Mouse (Mus musculus) embryonic facial prominence, embryonic 13.5 days (tissue): ENCODE data around the gene Rcan2. TPM values are rescaled to one million over a fixed set of nuclear protein-coding genes. Genes with fewer than 3 reads are reported as not detected.
A peak's percentile ranks its signal among the peaks of the same experiment; 100 is the strongest.

ENCODE experiments used
- ATAC-seq: fragments of 200-750 bp; cut with Nextera tagmentation; 2 replicates; pipeline ENCODE4 v1.8.0; 2017; ENCODE audit warnings: low read depth; ENCODE audit not compliant: insufficient number of reproducible peaks, insufficient read depth, low FRiP score, low TSS enrichment
- H3K27ac ChIP-seq: fragments of 300-500 bp; sonication (generic); 2 replicates; pipeline ENCODE4 v1.5.1; 2015; ENCODE audit warnings: moderate library complexity, mild to moderate bottlenecking, inconsistent platforms
- H3K27me3 ChIP-seq: fragments of 300-500 bp; sonication (generic); 2 replicates; pipeline ENCODE4 v1.6.1; 2015; ENCODE audit warnings: mild to moderate bottlenecking, inconsistent platforms
- H3K36me3 ChIP-seq: fragments of 300-500 bp; sonication (generic); 2 replicates; pipeline ENCODE4 v1.6.1; 2015; ENCODE audit warnings: mild to moderate bottlenecking, inconsistent platforms
- H3K4me1 ChIP-seq: fragments of 300-500 bp; sonication (generic); 2 replicates; pipeline ENCODE4 v1.6.1; 2015; ENCODE audit warnings: inconsistent platforms
- H3K4me2 ChIP-seq: fragments of 300-500 bp; sonication (generic); 2 replicates; pipeline ENCODE4 v1.6.1; 2015; ENCODE audit warnings: moderate library complexity, mild to moderate bottlenecking, inconsistent platforms
- H3K4me3 ChIP-seq: fragments of 300-500 bp; sonication (generic); 2 replicates; pipeline ENCODE4 v1.5.1; 2015; ENCODE audit warnings: mild to moderate bottlenecking, inconsistent platforms
- H3K9ac ChIP-seq: fragments of 300-500 bp; sonication (generic); 2 replicates; pipeline ENCODE4 v1.6.1; 2015; ENCODE audit warnings: mild to moderate bottlenecking, inconsistent platforms
- H3K9me3 ChIP-seq: fragments of 300-500 bp; sonication (generic); 2 replicates; pipeline ENCODE4 v1.6.1; 2016; ENCODE audit warnings: inconsistent platforms
- WGBS: fragments of 180-500 bp; shearing (Covaris S2); methylation state at CpG from one replicate; pipeline ENCODE4 v1.1.7; 2015; ENCODE audit warnings: mixed read lengths; 5-methylcytosine and 5-hydroxymethylcytosine counted together
- polyA plus RNA-seq: library from polyadenylated mRNA; unstranded; fragments of >200 nt; fragmentation: Nextera tagmentation; extraction: Ambion mirVana; gene quantifications from 2 replicates; pipeline ENCODE4 v1.2.1, GENCODE M21; 2015

Rcan2 gene
- polyA plus RNA-seq, 1 experiment from 2014 or later: 5.4 TPM

- WGBS: 21% methylated on average over 5 of the region's 5 CpGs
- no peak overlapping the region for H3K4me3 ChIP-seq
- no peaks in the 10 kb centered on the region for H3K9me3 ChIP-seq
- no peak for ATAC-seq
- no peaks in the 10 kb centered on the region for H3K36me3 ChIP-seq
- H3K27me3 ChIP-seq: no peaks in the 10 kb centered on the region
- no peak overlapping the region for H3K9ac ChIP-seq
- H3K27ac ChIP-seq: peak overlapping the region; percentile 64
- no peak overlapping the region; the same call in 1 of the 2 replicates for H3K4me2 ChIP-seq
- peaks cover 12% of the 10 kb centered on the region for H3K4me1 ChIP-seq
Observed at GRCm38 (mm10) chr17:44026378-44026777, 225.2 kb downstream of the Rcan2 start.

GRCm38 (mm10) chr17:44026786-44027185, 225.6 kb downstream of the Rcan2 start:
- Histone ChIP-seq H3K36me3 (no peaks in the 10 kb centered on the region), H3K9me3 (no peaks in the 10 kb centered on the region), H3K4me3 (no peak overlapping the region), H3K27ac (peak overlapping the region; percentile 64; the same call in 1 of the 2 replicates), H3K9ac (no peak overlapping the region), H3K4me2 (no peak overlapping the region), H3K4me1 (peaks cover 13% of the 10 kb centered on the region), H3K27me3 (no peaks in the 10 kb centered on the region)
- ATAC-seq: no peak

- Histone ChIP-seq H3K9ac (no peak overlapping the region), H3K4me1 (peaks cover 13% of the 10 kb centered on the region), H3K27ac (no peak overlapping the region), H3K27me3 (no peaks in the 10 kb centered on the region), H3K9me3 (no peaks in the 10 kb centered on the region), H3K4me3 (no peak overlapping the region), H3K36me3 (no peaks in the 10 kb centered on the region), H3K4me2 (no peak overlapping the region)
- ATAC-seq: no peak
- 80% methylated on average over 9 of the region's 9 CpGs for WGBS
Observed at GRCm38 (mm10) chr17:44027311-44027710, 226.2 kb downstream of the Rcan2 start.

- ATAC-seq: no peak
- H3K9ac ChIP-seq: no peak overlapping the region
- H3K27me3 ChIP-seq: no peaks in the 10 kb centered on the region
- no peak overlapping the region for H3K4me3 ChIP-seq
- no peak overlapping the region for H3K4me2 ChIP-seq
- no peaks in the 10 kb centered on the region for H3K9me3 ChIP-seq
- WGBS: 78% methylated on average over 5 of the region's 5 CpGs
- no peak overlapping the region for H3K27ac ChIP-seq
- peaks cover 13% of the 10 kb centered on the region for H3K4me1 ChIP-seq
- no peaks in the 10 kb centered on the region for H3K36me3 ChIP-seq
Observed at GRCm38 (mm10) chr17:44029616-44030015, 228.5 kb downstream of the Rcan2 start.

- Histone ChIP-seq H3K9ac (no peak overlapping the region), H3K36me3 (no peaks in the 10 kb centered on the region), H3K27ac (no peak overlapping the region), H3K27me3 (no peaks in the 10 kb centered on the region), H3K4me3 (no peak overlapping the region), H3K9me3 (no peaks in the 10 kb centered on the region), H3K4me2 (no peak overlapping the region), H3K4me1 (peaks cover 10% of the 10 kb centered on the region)
- no peak for ATAC-seq
- 20% methylated on average over 3 of the region's 3 CpGs for WGBS
Observed at GRCm38 (mm10) chr17:44030776-44031587, 229.8 kb downstream of the Rcan2 start.

GRCm38 (mm10) chr17:44035005-44035404, 233.9 kb downstream of the Rcan2 start:
- H3K9ac ChIP-seq: no peak overlapping the region
- H3K9me3 ChIP-seq: no peaks in the 10 kb centered on the region
- no peak overlapping the region for H3K27ac ChIP-seq
- H3K4me1 ChIP-seq: 0 out of 2 replicates have a peak, but pooled peaks cover 3% of the 10 kb centered on the region
- no peaks in the 10 kb centered on the region for H3K36me3 ChIP-seq
- H3K4me3 ChIP-seq: no peak overlapping the region
- no peak for ATAC-seq
- no peaks in the 10 kb centered on the region for H3K27me3 ChIP-seq
- 83% methylated on average over 1 of the region's 1 CpGs for WGBS
- no peak overlapping the region for H3K4me2 ChIP-seq

- H3K9me3 ChIP-seq: no peaks in the 10 kb centered on the region
- no peaks in the 10 kb centered on the region for H3K27me3 ChIP-seq
- no peak overlapping the region for H3K9ac ChIP-seq
- no peak overlapping the region for H3K4me2 ChIP-seq
- H3K4me1 ChIP-seq: no peaks in the 10 kb centered on the region
- 54% methylated on average over 9 of the region's 9 CpGs for WGBS
- no peaks in the 10 kb centered on the region for H3K36me3 ChIP-seq
- no peak overlapping the region for H3K27ac ChIP-seq
- H3K4me3 ChIP-seq: no peak overlapping the region
- no peak for ATAC-seq
Observed at GRCm38 (mm10) chr17:44038656-44039055, 237.5 kb downstream of the Rcan2 start.

GRCm38 (mm10) chr17:44040449-44040848, 239.3 kb downstream of the Rcan2 start:
- no peaks in the 10 kb centered on the region for H3K36me3 ChIP-seq
- no peak overlapping the region for H3K4me2 ChIP-seq
- 87% methylated on average over 2 of the region's 2 CpGs for WGBS
- H3K27me3 ChIP-seq: no peaks in the 10 kb centered on the region
- no peak overlapping the region for H3K4me3 ChIP-seq
- H3K9me3 ChIP-seq: no peaks in the 10 kb centered on the region
- no peaks in the 10 kb centered on the region for H3K4me1 ChIP-seq
- no peak for ATAC-seq
- H3K27ac ChIP-seq: no peak overlapping the region
- H3K9ac ChIP-seq: no peak overlapping the region

- Histone ChIP-seq H3K27me3 (no peaks in the 10 kb centered on the region), H3K4me3 (no peak overlapping the region), H3K4me2 (no peak overlapping the region), H3K36me3 (no peaks in the 10 kb centered on the region), H3K9me3 (no peaks in the 10 kb centered on the region), H3K27ac (no peak overlapping the region), H3K4me1 (no peaks in the 10 kb centered on the region), H3K9ac (no peak overlapping the region)
- ATAC-seq: no peak
- 70% methylated on average over 2 of the region's 2 CpGs for WGBS
Observed at GRCm38 (mm10) chr17:44042301-44042700, 241.2 kb downstream of the Rcan2 start.

- Histone ChIP-seq H3K4me3 (no peak overlapping the region), H3K36me3 (no peaks in the 10 kb centered on the region), H3K27ac (no peak overlapping the region), H3K4me1 (no peaks in the 10 kb centered on the region), H3K9ac (no peak overlapping the region), H3K4me2 (no peak overlapping the region), H3K9me3 (peaks cover 2% of the 10 kb centered on the region; the same call in 1 of the 2 replicates), H3K27me3 (no peaks in the 10 kb centered on the region)
- WGBS: 89% methylated on average over 8 of the region's 8 CpGs
- ATAC-seq: no peak
Observed at GRCm38 (mm10) chr17:44042861-44043260, 241.7 kb downstream of the Rcan2 start.

GRCm38 (mm10) chr17:44053427-44053826, 252.3 kb downstream of the Rcan2 start:
- WGBS: 61% methylated on average over 4 of the region's 4 CpGs

GRCm38 (mm10) chr17:44057123-44057522, 256.0 kb downstream of the Rcan2 start:
- no peak overlapping the region for H3K4me3 ChIP-seq
- peaks cover 11% of the 10 kb centered on the region for H3K4me1 ChIP-seq
- ATAC-seq: no peak
- 76% methylated on average over 1 of the region's 1 CpGs for WGBS
- H3K9ac ChIP-seq: no peak overlapping the region
- no peak overlapping the region for H3K27ac ChIP-seq
- no peaks in the 10 kb centered on the region for H3K36me3 ChIP-seq
- no peak overlapping the region for H3K4me2 ChIP-seq
- no peaks in the 10 kb centered on the region for H3K27me3 ChIP-seq
- no peaks in the 10 kb centered on the region for H3K9me3 ChIP-seq

More at GRCm38 (mm10) chr17:44053427-44053826, 252.3 kb downstream of the Rcan2 start:
- Histone ChIP-seq H3K9me3 (no peaks in the 10 kb centered on the region), H3K4me2 (no peak overlapping the region), H3K9ac (no peak overlapping the region), H3K27me3 (no peaks in the 10 kb centered on the region), H3K4me3 (no peak overlapping the region), H3K4me1 (no peaks in the 10 kb centered on the region), H3K27ac (no peak overlapping the region), H3K36me3 (no peaks in the 10 kb centered on the region)
- ATAC-seq: no peak
